Mouse (Mus musculus): Measurements from ENCODE around the gene Sox2. TPM values are rescaled to one million over a fixed set of nuclear protein-coding genes. Genes with fewer than 3 reads are reported as not detected.

Gene Sox2
- polyA plus RNA-seq (2021; fragmentation: Nextera tagmentation): 5.1 and 6.4 TPM in 2 replicates
- long read RNA-seq, experiment 1, transcript Sox2-201 (1 exons, 2,057 nt): major isoform, 10 of 10 reads
- long read RNA-seq, experiment 1, partial matches to known transcripts: 0 of 10 reads
- long read RNA-seq, experiment 1, other reads (novel, unspliced or antisense): 0 of 10 reads
- long read RNA-seq, experiment 2, partial matches to known transcripts: 0 of 1 reads
- long read RNA-seq, experiment 2, other reads (novel, unspliced or antisense): 0 of 1 reads

GRCm38 (mm10) chr3:34649726-34650620, at the start of gene Sox2:
TSS of gene Sox2 (plus strand) at chr3:34650405.

Small RNAs within 50 kb of the gene (microRNA-seq; reads per million reads assigned to microRNA genes)
- not detected for gene Mir1897

Data from layer of hippocampus, adult 6 months (tissue).